Mouse (Mus musculus) adrenal gland, postnatal 10 days (tissue): ENCODE data around the gene Polr3f. TPM values are rescaled to one million over a fixed set of nuclear protein-coding genes. Genes with fewer than 3 reads are reported as not detected.

Experiments
- DNase-seq: peaks from one replicate; pipeline ENCODE4 v3.0.0; 2021; ENCODE audit warnings: mixed read lengths
- total RNA-seq, 2 experiments: library from RNA; stranded (reverse); gene quantifications; 2 replicates each; pipeline ENCODE4 v1.2.3; 2021

Polr3f gene
- total RNA-seq, 2 experiments from 2014 or later = 17.0 to 20.7 TPM

- DNase-seq = no peak
Measured at GRCm38 (mm10) chr2:144588723-144589122, 61.2 kb downstream of the Polr3f start.

Other genes starting within 250 kb of the Polr3f start
- not detected for gene Ovol2, start 195.6 kb upstream of the Polr3f start, total RNA-seq
- gene Kat14, start 158.7 kb upstream of the Polr3f start, total RNA-seq = 10 to 100 TPM; 23.8 to 28.8 TPM
- 1 to 10 TPM; 5.9 to 8.6 TPM for gene Pet117, start 158.7 kb upstream of the Polr3f start, total RNA-seq
- 1 to 10 TPM in 1 of 2 experiments, under 1 TPM in 1; 0.99 to 3.5 TPM for gene Dzank1, start 304 bp upstream of the Polr3f start, total RNA-seq
- 10 to 100 TPM; 26.0 to 27.3 TPM for gene Rbbp9, start 23.2 kb downstream of the Polr3f start, total RNA-seq
- gene Sec23b, start 28.5 kb downstream of the Polr3f start, total RNA-seq = 10 to 100 TPM; 55.0 to 66.7 TPM
- gene Smim26, start 66.3 kb downstream of the Polr3f start, total RNA-seq = 10 to 100 TPM; 56.0 to 56.6 TPM
- gene Dtd1, start 72.2 kb downstream of the Polr3f start, total RNA-seq = 10 to 100 TPM; 17.9 to 22.6 TPM